Mouse (Mus musculus) liver, embryonic 14.5 days (tissue): ENCODE results near the gene Prkab1.

ENCODE experiments used
- CTCF ChIP-seq: IDR thresholded peaks from 2 replicates; pipeline ENCODE4 v1.5.1; 2016; ENCODE audit warnings: antibody characterized with exemption, low read depth, control low read depth
- EP300 ChIP-seq: IDR thresholded peaks from 2 replicates; pipeline ENCODE4 v1.6.1; 2016; ENCODE audit warnings: antibody characterized with exemption, low read depth

DNA sequence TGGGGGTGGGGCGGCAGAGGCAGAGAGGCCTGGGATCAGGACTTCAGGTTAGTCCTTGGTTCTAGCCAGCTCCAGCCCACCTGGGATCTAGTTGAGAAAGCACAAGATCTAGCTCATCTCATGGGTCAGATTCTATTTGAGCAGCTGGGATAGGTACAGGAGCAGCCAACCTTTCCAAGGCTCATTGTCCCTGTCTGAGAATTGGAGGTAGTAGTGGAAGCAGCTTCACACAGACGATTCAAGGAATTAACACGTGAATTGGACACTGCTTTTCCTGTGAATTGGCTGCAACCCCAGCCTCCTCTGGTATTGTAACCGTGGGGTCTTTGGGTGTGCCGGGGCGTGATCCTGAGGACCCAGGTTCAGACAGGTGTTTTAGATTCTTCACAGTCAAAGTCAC is 28.5 kb upstream of the Prkab1 start:
- TF ChIP-seq CTCF (no peak), EP300 (no peak)
